ENCODE assay signal across 13 mouse cellular contexts in genomic region chr5:37828591-37829295, GRCm38 (mm10). TPM values are rescaled to one million over a fixed set of nuclear protein-coding genes. Genes with fewer than 3 reads are reported as not detected.
DNase-seq lines count a peak whose midpoint lies in the region; ATAC-seq lines count a peak whose summit lies in the region.
"Had no signal": no experiment of that assay in that cellular context is flagged by ENCODE, and none has a peak within 500 bp of the region (broad histone marks: within the 10 kb centered on the region; RNA-seq: fewer than 3 reads in every experiment).

No protein-coding gene starts in this region.

- peaks cover 34% of the 10 kb centered on the region for H3K4me1 ChIP-seq in forebrain, embryonic 11.5 days (replicated peaks; ENCODE audit: control insufficient read depth, insufficient read depth, low read length)
- peaks cover 38% of the 10 kb centered on the region for H3K4me1 ChIP-seq in forebrain, embryonic 13.5 days
- H3K4me1 ChIP-seq in midbrain, embryonic 12.5 days: peaks cover 45% of the 10 kb centered on the region
- H3K4me1 ChIP-seq in midbrain, embryonic 16.5 days (ENCODE audit: control insufficient read depth, insufficient read depth, low read length): peaks cover 11% of the 10 kb centered on the region; the same call in 1 of the 2 replicates
- peaks cover 65% of the 10 kb centered on the region for H3K4me1 ChIP-seq in limb, embryonic 10.5 days

- ATAC-seq in forebrain, embryonic 11.5 days (replicated peaks; ENCODE audit: low FRiP score): no peak
- no peak for ATAC-seq in forebrain, embryonic 13.5 days
- no peak for ATAC-seq in midbrain, embryonic 12.5 days (ENCODE audit: low FRiP score, low read depth)
- no peak for ATAC-seq in midbrain, embryonic 16.5 days
- ATAC-seq: lung, postnatal 0 days had no signal

- H3K4me2 ChIP-seq in forebrain, embryonic 11.5 days (ENCODE audit: low read depth, low read length, severe bottlenecking): peak overlapping the region; percentile 27
- H3K4me2 ChIP-seq in forebrain, embryonic 13.5 days: no peak overlapping the region
- peak overlapping the region; percentile 19; the same call in 1 of the 2 replicates for H3K4me2 ChIP-seq in midbrain, embryonic 12.5 days (replicated peaks)
- no peak overlapping the region for H3K4me2 ChIP-seq in midbrain, embryonic 16.5 days (ENCODE audit: low read length)

- H3K27me3 ChIP-seq in forebrain, embryonic 11.5 days (ENCODE audit: control insufficient read depth, insufficient read depth, low read length): peaks cover 95% of the 10 kb centered on the region
- H3K27me3 ChIP-seq in forebrain, embryonic 13.5 days: peaks cover 99% of the 10 kb centered on the region
- H3K27me3 ChIP-seq in midbrain, embryonic 12.5 days: peaks cover 98% of the 10 kb centered on the region
- H3K27me3 ChIP-seq in midbrain, embryonic 16.5 days (ENCODE audit: control insufficient read depth, insufficient read depth, low read depth, low read length): peaks cover 63% of the 10 kb centered on the region
- H3K27me3 ChIP-seq in limb, embryonic 10.5 days (ENCODE audit: low read depth, poor library complexity, severe bottlenecking): peaks cover 98% of the 10 kb centered on the region

- no peaks in the 10 kb centered on the region for H3K36me3 ChIP-seq in forebrain, embryonic 11.5 days (ENCODE audit: control insufficient read depth, insufficient read depth, low read length)
- H3K36me3 ChIP-seq in forebrain, embryonic 13.5 days (ENCODE audit: poor library complexity, severe bottlenecking): no peaks in the 10 kb centered on the region
- H3K36me3 ChIP-seq in midbrain, embryonic 12.5 days: no peaks in the 10 kb centered on the region
- no peaks in the 10 kb centered on the region for H3K36me3 ChIP-seq in midbrain, embryonic 16.5 days (ENCODE audit: control insufficient read depth, insufficient read depth, low read length)
- no peaks in the 10 kb centered on the region for H3K36me3 ChIP-seq in limb, embryonic 10.5 days
- H3K36me3 ChIP-seq: G1E had no signal

- peak; percentile 69 for DNase-seq in forebrain, embryonic 11.5 days (ENCODE audit: low spot score)
- peak; percentile 66 for DNase-seq in limb, embryonic 10.5 days (ENCODE audit: low spot score)
- DNase-seq in retina, embryonic 14.5 days (ENCODE audit: low spot score): peak; percentile 39
- DNase-seq in cerebellum, postnatal 4 days (ENCODE audit: low spot score in 2 of 2): no peak
- DNase-seq in natural killer cell, adult 2 months (ENCODE audit: low spot score in 2 of 2): no peak
- DNase-seq: cerebellum, postnatal 36 days; thymus, adult 2 months had no signal

- H3K9ac ChIP-seq in forebrain, embryonic 11.5 days (ENCODE audit: low read length): no peak overlapping the region
- H3K9ac ChIP-seq in forebrain, embryonic 13.5 days: no peak overlapping the region
- H3K9ac ChIP-seq in midbrain, embryonic 12.5 days (replicated peaks): no peak overlapping the region
- no peak overlapping the region for H3K9ac ChIP-seq in midbrain, embryonic 16.5 days (ENCODE audit: low read depth, low read length)

- under 1% methylated on average over 35 of the region's 35 CpGs for whole genome bisulfite sequencing in forebrain, embryonic 11.5 days
- WGBS in forebrain, embryonic 13.5 days: under 1% methylated on average over 35 of the region's 35 CpGs
- 2% methylated on average over 35 of the region's 35 CpGs for WGBS in midbrain, embryonic 12.5 days
- WGBS in midbrain, embryonic 16.5 days: 1% methylated on average over 35 of the region's 35 CpGs
- WGBS in limb, embryonic 10.5 days: under 1% methylated on average over 35 of the region's 35 CpGs

- H3K4me3 ChIP-seq in forebrain, embryonic 11.5 days (ENCODE audit: low read depth, low read length): no peak overlapping the region
- H3K4me3 ChIP-seq in forebrain, embryonic 13.5 days: no peak overlapping the region
- no peak overlapping the region for H3K4me3 ChIP-seq in midbrain, embryonic 12.5 days
- no peak overlapping the region for H3K4me3 ChIP-seq in midbrain, embryonic 16.5 days (ENCODE audit: low read depth, low read length)
- peak overlapping the region; percentile 86 for H3K4me3 ChIP-seq in limb, embryonic 10.5 days

- H3K9me3 ChIP-seq in forebrain, embryonic 11.5 days (ENCODE audit: control insufficient read depth, low read length): peaks cover 3% of the 10 kb centered on the region; the same call in 1 of the 2 replicates
- H3K9me3 ChIP-seq in forebrain, embryonic 13.5 days (replicated peaks): 0 out of 2 replicates have a peak, but pooled peaks cover 4% of the 10 kb centered on the region
- H3K9me3 ChIP-seq in midbrain, embryonic 12.5 days: 0 out of 2 replicates have a peak, but pooled peaks cover 4% of the 10 kb centered on the region
- no peaks in the 10 kb centered on the region for H3K9me3 ChIP-seq in midbrain, embryonic 16.5 days (replicated peaks; ENCODE audit: control insufficient read depth, low read length, poor library complexity, severe bottlenecking)
- no peaks in the 10 kb centered on the region; the same call in 1 of the 2 replicates for H3K9me3 ChIP-seq in limb, embryonic 10.5 days (replicated peaks)

- H3K27ac ChIP-seq in forebrain, embryonic 11.5 days (ENCODE audit: low read depth, low read length): no peak overlapping the region
- no peak overlapping the region for H3K27ac ChIP-seq in forebrain, embryonic 13.5 days
- no peak overlapping the region for H3K27ac ChIP-seq in midbrain, embryonic 12.5 days (replicated peaks)
- H3K27ac ChIP-seq in midbrain, embryonic 16.5 days (ENCODE audit: low read length): no peak overlapping the region
- H3K27ac ChIP-seq in limb, embryonic 10.5 days: peak overlapping the region; percentile 93
- H3K27ac ChIP-seq: kidney, postnatal 0 days had no signal

RNA-seq across cellular contexts. Expression of gene Msx1, which starts 4.4 kb away (rescaled TPM):
- polyA plus RNA-seq in forebrain, embryonic 11.5 days (2014; fragmentation: Nextera tagmentation; extraction: Ambion mirVana): 164 and 175 TPM in 2 replicates
- polyA plus RNA-seq in forebrain, embryonic 13.5 days (2015; fragmentation: Nextera tagmentation; extraction: Ambion mirVana): 17.7 and 20.2 TPM in 2 replicates
- 88.4 and 102 TPM in 2 replicates for polyA plus RNA-seq in midbrain, embryonic 12.5 days (2016; fragmentation: Nextera tagmentation; extraction: Ambion mirVana)
- 10.8 and 13.0 TPM in 2 replicates for polyA plus RNA-seq in midbrain, embryonic 16.5 days (2015; fragmentation: Nextera tagmentation; extraction: Ambion mirVana)
- 360 and 372 TPM in 2 replicates for polyA plus RNA-seq in limb, embryonic 10.5 days (2016; fragmentation: Nextera tagmentation; extraction: Ambion mirVana)
- polyA plus RNA-seq: G1E had no signal

Comparison
In these comparisons a context has a peak if more than half of its experiments do, and no peak if none do; other contexts are left out.
1. H3K4me2 ChIP-seq: peak in forebrain, embryonic 11.5 days (single experiment) and midbrain, embryonic 12.5 days (single experiment); none in forebrain, embryonic 13.5 days (single experiment) and midbrain, embryonic 16.5 days (single experiment).
2. DNase-seq: peak in forebrain, embryonic 11.5 days (single experiment), limb, embryonic 10.5 days (single experiment) and retina, embryonic 14.5 days (single experiment); none in cerebellum, postnatal 4 days (0 of 2) and natural killer cell, adult 2 months (0 of 2).